Mouse (Mus musculus) heart, embryonic 13.5 days (tissue): ENCODE measurements around the gene Krcc1. TPM values are rescaled to one million over a fixed set of nuclear protein-coding genes. Genes with fewer than 3 reads are reported as not detected.
"Not testable (repeated sequence)": the region's sequence is repeated elsewhere in the genome, so short reads cannot be mapped to it uniquely, and the experiment has no call there.

Experiments used
- ATAC-seq: fragments of 200-750 bp; cut with Nextera tagmentation; 2 replicates; pipeline ENCODE4 v1.8.0; 2017; ENCODE audit warnings: moderate TSS enrichment; ENCODE audit not compliant: insufficient number of reproducible peaks, low FRiP score, low TSS enrichment; ENCODE audit errors: extremely low read depth
- H3K27ac ChIP-seq: fragments of 300-500 bp; sonication (generic); replicated peaks from 2 replicates; pipeline ENCODE4 v1.5.1; 2015; ENCODE audit warnings: moderate library complexity, mild to moderate bottlenecking, inconsistent platforms
- H3K27me3 ChIP-seq: fragments of 300-500 bp; sonication (generic); replicated peaks from 2 replicates; pipeline ENCODE4 v1.6.1; 2015; ENCODE audit warnings: mild to moderate bottlenecking, inconsistent platforms
- H3K36me3 ChIP-seq: fragments of 300-500 bp; sonication (generic); 2 replicates; pipeline ENCODE4 v1.6.1; 2015; ENCODE audit warnings: mild to moderate bottlenecking, inconsistent platforms
- H3K4me1 ChIP-seq: fragments of 300-500 bp; sonication (generic); 2 replicates; pipeline ENCODE4 v1.6.1; 2015; ENCODE audit warnings: inconsistent platforms
- H3K4me2 ChIP-seq: fragments of 300-500 bp; sonication (generic); 2 replicates; pipeline ENCODE4 v1.6.1; 2015; ENCODE audit warnings: inconsistent platforms, mild to moderate bottlenecking, moderate library complexity
- H3K4me3 ChIP-seq: fragments of 300-500 bp; sonication (generic); 2 replicates; pipeline ENCODE4 v1.5.1; 2015; ENCODE audit warnings: moderate library complexity, mild to moderate bottlenecking, inconsistent platforms
- H3K9ac ChIP-seq: fragments of 300-500 bp; sonication (generic); 2 replicates; pipeline ENCODE4 v1.6.1; 2015; ENCODE audit warnings: inconsistent platforms, mild to moderate bottlenecking, moderate library complexity
- H3K9me3 ChIP-seq: fragments of 300-500 bp; sonication (generic); 2 replicates; pipeline ENCODE4 v1.6.1; 2016; ENCODE audit warnings: inconsistent platforms
- WGBS: fragments of 180-500 bp; shearing (Covaris S2); methylation state at CpG from one replicate; pipeline ENCODE4 v1.1.7; 2015; ENCODE audit warnings: mixed read lengths; 5-methylcytosine and 5-hydroxymethylcytosine counted together
- polyA plus RNA-seq: library from polyadenylated mRNA; unstranded; fragments of >200 nt; fragmentation: Nextera tagmentation; extraction: Ambion mirVana; gene quantifications from 2 replicates; pipeline ENCODE4 v1.2.1, GENCODE M21; 2015

Krcc1 gene
- polyA plus RNA-seq, 1 experiment from 2014 or later, result 48.5 TPM

DNA sequence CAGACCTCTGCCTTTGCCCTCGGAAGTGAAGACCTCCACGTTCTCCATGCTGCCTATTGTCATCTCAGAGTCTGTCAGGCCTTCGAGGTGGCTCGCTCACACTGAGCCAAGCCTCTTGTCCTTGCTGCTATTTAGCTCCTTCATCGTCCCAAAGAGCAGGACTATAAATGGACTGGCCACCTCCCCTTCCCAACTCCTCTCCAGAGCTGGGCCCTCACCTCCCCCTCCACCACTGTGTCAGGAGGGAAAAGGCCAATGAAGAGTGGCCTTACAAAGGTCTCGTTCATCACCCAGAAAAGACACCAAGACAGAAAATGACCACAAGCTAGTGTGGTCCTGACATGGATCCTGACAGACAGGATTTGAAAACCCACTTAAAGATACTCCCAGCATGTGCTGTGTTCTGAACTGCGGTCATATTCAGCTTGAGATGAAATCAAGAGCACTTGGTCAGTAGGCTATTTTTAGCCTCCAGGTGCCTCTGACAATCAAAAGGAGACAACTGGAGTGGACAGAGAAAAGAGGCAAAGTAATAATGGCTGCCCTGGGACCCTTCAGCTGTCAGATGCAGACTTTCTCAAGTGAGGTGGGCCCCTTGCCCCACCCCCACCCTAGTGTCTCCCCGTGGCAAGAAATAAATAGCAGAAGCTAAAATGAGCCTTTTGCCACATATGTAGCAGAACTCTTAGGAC is 9.2 kb upstream of the Krcc1 start:
- no peaks in the 10 kb centered on the region for H3K9me3 ChIP-seq
- peaks cover 11% of the 10 kb centered on the region for H3K36me3 ChIP-seq
- H3K27me3 ChIP-seq, result no peaks in the 10 kb centered on the region
- peak; percentile 68; the same call in 1 of the 2 replicates for ATAC-seq
- H3K4me3 ChIP-seq, result peak overlapping the region; percentile 63
- WGBS, result 30% methylated on average over 8 of the region's 8 CpGs
- H3K27ac ChIP-seq, result peak overlapping the region; percentile 97
- peak overlapping the region; percentile 89 for H3K9ac ChIP-seq
- peak overlapping the region; percentile 70 for H3K4me2 ChIP-seq
- H3K4me1 ChIP-seq, result peaks cover 46% of the 10 kb centered on the region

- not testable (repeated sequence) for H3K9me3 ChIP-seq, H3K4me3 ChIP-seq, H3K27me3 ChIP-seq, H3K4me2 ChIP-seq, H3K36me3 ChIP-seq, ATAC-seq, H3K9ac ChIP-seq
- WGBS, result 75% methylated on average over 7 of the region's 7 CpGs
- 0 out of 2 replicates have a peak overlapping the region, but pooled peaks have one; percentile 12 for H3K27ac ChIP-seq
- H3K4me1 ChIP-seq, result peaks cover 52% of the 10 kb centered on the region
These were observed 3.9 kb upstream of the Krcc1 start for GRCm38 (mm10) chr6:71267603-71268002.

- H3K4me2 ChIP-seq, result peak overlapping the region; percentile 21
- peaks cover 49% of the 10 kb centered on the region for H3K4me1 ChIP-seq
- H3K9me3 ChIP-seq, result no peaks in the 10 kb centered on the region
- no peaks in the 10 kb centered on the region for H3K27me3 ChIP-seq
- H3K27ac ChIP-seq, result peak overlapping the region; percentile 97
- no peak overlapping the region for H3K4me3 ChIP-seq
- 35% methylated on average over 7 of the region's 7 CpGs for WGBS
- H3K9ac ChIP-seq, result peak overlapping the region; percentile 50; the same call in 1 of the 2 replicates
- no peak for ATAC-seq
- no peaks in the 10 kb centered on the region for H3K36me3 ChIP-seq
These were observed 2.4 kb upstream of the Krcc1 start for GRCm38 (mm10) chr6:71268929-71269685.

DNA sequence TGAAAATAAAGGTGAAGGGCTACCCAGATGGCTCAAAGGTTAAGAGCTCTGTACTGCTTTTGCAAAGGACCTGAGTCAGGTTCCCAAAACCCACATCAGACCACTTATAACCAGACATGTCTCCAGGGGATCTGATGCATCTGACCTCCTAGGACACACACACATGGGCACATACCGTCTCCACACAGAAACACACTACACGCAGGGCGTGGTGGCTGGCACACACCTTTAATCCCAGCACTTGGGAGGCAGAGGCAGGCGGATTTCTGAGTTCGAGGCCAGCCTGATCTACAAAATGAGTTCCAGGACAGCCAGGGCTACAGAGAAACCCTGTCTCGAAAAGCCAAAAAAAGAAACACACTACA is 1.8 kb upstream of the Krcc1 start:
- ATAC-seq, H3K27me3 ChIP-seq, H3K4me3 ChIP-seq, H3K9me3 ChIP-seq, H3K36me3 ChIP-seq: not testable (repeated sequence)
- 81% methylated on average over 6 of the region's 6 CpGs for WGBS
- Histone ChIP-seq H3K9ac (peak overlapping the region; percentile 50; the same call in 1 of the 2 replicates), H3K27ac (peak overlapping the region; percentile 97), H3K4me1 (peaks cover 45% of the 10 kb centered on the region), H3K4me2 (peak overlapping the region; percentile 21)

GRCm38 (mm10) chr6:71270301-71271056 is 998 bp upstream of the Krcc1 start:
- Histone ChIP-seq H3K4me2 (peak overlapping the region; percentile 86), H3K27me3 (no peaks in the 10 kb centered on the region), H3K9me3 (no peaks in the 10 kb centered on the region), H3K27ac (peak overlapping the region; percentile 97), H3K4me3 (peak overlapping the region; percentile 78), H3K4me1 (peaks cover 45% of the 10 kb centered on the region), H3K36me3 (no peaks in the 10 kb centered on the region), H3K9ac (peak overlapping the region; percentile 69)
- ATAC-seq, result peak; percentile 41
- WGBS, result 17% methylated on average over 13 of the region's 14 CpGs

- no peaks in the 10 kb centered on the region for H3K27me3 ChIP-seq
- WGBS, result 2% methylated on average over 8 of the region's 8 CpGs
- H3K36me3 ChIP-seq, result no peaks in the 10 kb centered on the region
- H3K27ac ChIP-seq, result peak overlapping the region; percentile 97
- H3K4me1 ChIP-seq, result peaks cover 45% of the 10 kb centered on the region
- peak overlapping the region; percentile 86 for H3K4me2 ChIP-seq
- H3K9ac ChIP-seq, result peak overlapping the region; percentile 69
- no peak; the same call in 1 of the 2 replicates for ATAC-seq
- H3K9me3 ChIP-seq, result no peaks in the 10 kb centered on the region
- peak overlapping the region; percentile 78 for H3K4me3 ChIP-seq
These were observed 454 bp upstream of the Krcc1 start for GRCm38 (mm10) chr6:71271057-71271388.

DNA sequence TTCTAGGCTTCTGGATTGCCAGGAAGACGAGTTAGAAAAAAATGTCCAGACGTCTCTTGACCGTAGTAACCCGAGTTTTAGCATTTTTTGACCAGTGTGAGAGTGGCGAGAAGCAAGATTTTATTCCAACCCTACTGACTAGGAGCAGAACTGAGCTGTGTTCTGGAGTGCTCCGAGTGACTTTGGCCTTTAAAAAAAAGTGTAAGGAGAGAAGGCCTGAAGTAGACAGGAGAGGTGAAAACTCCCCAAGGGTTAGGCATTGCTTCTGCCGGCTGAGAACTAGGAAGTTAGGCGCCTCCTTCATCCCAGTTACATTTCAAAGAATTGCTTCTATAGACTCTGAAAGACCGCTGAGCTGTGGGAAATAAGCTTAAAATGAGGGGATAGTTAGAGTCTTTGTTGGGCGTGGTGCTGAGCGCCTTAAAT is 852 bp downstream of the Krcc1 start:
- Histone ChIP-seq H3K27ac (peak overlapping the region; percentile 97), H3K9ac (peak overlapping the region; percentile 95), H3K27me3 (no peaks in the 10 kb centered on the region), H3K4me3 (peak overlapping the region; percentile 78), H3K36me3 (no peaks in the 10 kb centered on the region), H3K4me1 (peaks cover 45% of the 10 kb centered on the region), H3K9me3 (no peaks in the 10 kb centered on the region), H3K4me2 (peak overlapping the region; percentile 86)
- no peak for ATAC-seq
- WGBS, result under 1% methylated on average over 11 of the region's 11 CpGs

GRCm38 (mm10) chr6:71273715-71274114 is 2.2 kb downstream of the Krcc1 start:
- Histone ChIP-seq H3K27ac (no peak overlapping the region), H3K4me2 (no peak overlapping the region; the same call in 1 of the 2 replicates), H3K4me3 (no peak overlapping the region), H3K36me3 (no peaks in the 10 kb centered on the region), H3K9ac (no peak overlapping the region), H3K9me3 (no peaks in the 10 kb centered on the region), H3K27me3 (no peaks in the 10 kb centered on the region), H3K4me1 (peaks cover 37% of the 10 kb centered on the region)
- ATAC-seq, result no peak
- 85% methylated on average over 1 of the region's 1 CpGs for WGBS

GRCm38 (mm10) chr6:71274621-71275020 is 3.1 kb downstream of the Krcc1 start:
- no peaks in the 10 kb centered on the region for H3K36me3 ChIP-seq
- no peaks in the 10 kb centered on the region for H3K9me3 ChIP-seq
- no peak for ATAC-seq
- H3K27ac ChIP-seq, result no peak overlapping the region
- WGBS, result 77% methylated on average over 1 of the region's 1 CpGs
- no peak overlapping the region for H3K4me2 ChIP-seq
- H3K27me3 ChIP-seq, result no peaks in the 10 kb centered on the region
- no peak overlapping the region; the same call in 1 of the 2 replicates for H3K9ac ChIP-seq
- H3K4me3 ChIP-seq, result no peak overlapping the region
- H3K4me1 ChIP-seq, result peaks cover 28% of the 10 kb centered on the region

GRCm38 (mm10) chr6:71279418-71279817 is 7.9 kb downstream of the Krcc1 start:
- H3K4me1 ChIP-seq, result no peaks in the 10 kb centered on the region
- no peaks in the 10 kb centered on the region for H3K9me3 ChIP-seq
- WGBS, result 45% methylated on average over 1 of the region's 1 CpGs
- H3K27ac ChIP-seq, result no peak overlapping the region
- H3K4me3 ChIP-seq, result no peak overlapping the region
- peaks cover 17% of the 10 kb centered on the region for H3K36me3 ChIP-seq
- no peak overlapping the region for H3K9ac ChIP-seq
- ATAC-seq, result no peak
- no peak overlapping the region for H3K4me2 ChIP-seq
- no peaks in the 10 kb centered on the region for H3K27me3 ChIP-seq

- 83% methylated on average over 14 of the region's 14 CpGs for WGBS
- Histone ChIP-seq H3K4me2 (no peak overlapping the region), H3K4me1 (no peaks in the 10 kb centered on the region), H3K27me3 (no peaks in the 10 kb centered on the region), H3K9me3 (peaks cover 7% of the 10 kb centered on the region; the same call in 1 of the 2 replicates), H3K9ac (no peak overlapping the region), H3K27ac (no peak overlapping the region), H3K36me3 (no peaks in the 10 kb centered on the region), H3K4me3 (no peak overlapping the region)
- ATAC-seq, result no peak
These were observed 22.0 kb downstream of the Krcc1 start for GRCm38 (mm10) chr6:71293509-71293908.
